Mouse (Mus musculus) embryonic facial prominence, embryonic 11.5 days (tissue): ENCODE measurements around the gene Akip1. TPM values are rescaled to one million over a fixed set of nuclear protein-coding genes. Genes with fewer than 3 reads are reported as not detected.

Source experiments
- ATAC-seq: fragments of 200-750 bp; cut with Nextera tagmentation; replicated peaks from 2 replicates; pipeline ENCODE4 v1.8.0; 2017; ENCODE audit warnings: low read depth; ENCODE audit not compliant: insufficient number of reproducible peaks, low FRiP score, low TSS enrichment
- DNase-seq: peaks from one replicate; pipeline ENCODE4 v3.0.0-alpha.2; 2015; ENCODE audit warnings: low spot score
- H3K27ac ChIP-seq: fragments of 300-500 bp; sonication (generic); replicated peaks from 2 replicates; pipeline ENCODE4 v1.5.1; 2014; ENCODE audit warnings: mild to moderate bottlenecking, low read depth, low read length, control low read depth
- H3K27me3 ChIP-seq: fragments of 300-500 bp; sonication (generic); 2 replicates; pipeline ENCODE4 v1.6.1; 2014; ENCODE audit warnings: mild to moderate bottlenecking, low read length, moderate library complexity, mixed read lengths; ENCODE audit not compliant: control insufficient read depth, insufficient read depth
- H3K36me3 ChIP-seq: fragments of 300-500 bp; sonication (generic); replicated peaks from 2 replicates; pipeline ENCODE4 v1.6.1; 2014; ENCODE audit warnings: low read depth, mild to moderate bottlenecking, low read length, moderate library complexity, mixed read lengths; ENCODE audit not compliant: control insufficient read depth, insufficient read depth
- H3K4me1 ChIP-seq: fragments of 300-500 bp; sonication (generic); 2 replicates; pipeline ENCODE4 v1.6.1; 2014; ENCODE audit warnings: low read length, mixed read lengths; ENCODE audit not compliant: control insufficient read depth, insufficient read depth
- H3K4me2 ChIP-seq: fragments of 300-500 bp; sonication (generic); 2 replicates; pipeline ENCODE4 v1.6.1; 2014; ENCODE audit warnings: low read depth, mild to moderate bottlenecking, control low read depth, low read length, moderate library complexity
- H3K4me3 ChIP-seq: fragments of 300-500 bp; sonication (generic); 2 replicates; pipeline ENCODE4 v1.5.1; 2014; ENCODE audit warnings: low read depth, low read length, control low read depth
- H3K9ac ChIP-seq: fragments of 300-500 bp; sonication (generic); replicated peaks from 2 replicates; pipeline ENCODE4 v1.6.1; 2014; ENCODE audit warnings: mild to moderate bottlenecking, control low read depth, low read length
- H3K9me3 ChIP-seq: fragments of 300-500 bp; sonication (generic); replicated peaks from 2 replicates; pipeline ENCODE4 v1.6.1; 2016; ENCODE audit warnings: mild to moderate bottlenecking, low read length, inconsistent platforms, mixed read lengths; ENCODE audit not compliant: control insufficient read depth
- WGBS: fragments of 180-500 bp; shearing (Covaris S2); extraction: QIAGEN DNeasy Blood & Tissue Kit; methylation state at CpG from one replicate; pipeline ENCODE4 v1.1.7; 2014; 5-methylcytosine and 5-hydroxymethylcytosine counted together
- polyA plus RNA-seq: library from polyadenylated mRNA; unstranded; fragments of >200 nt; fragmentation: Nextera tagmentation; extraction: Ambion mirVana; gene quantifications from 2 replicates; pipeline ENCODE4 v1.2.1, GENCODE M21; 2014

Akip1 gene
- polyA plus RNA-seq: 24.1 and 25.1 TPM in 2 replicates

DNA sequence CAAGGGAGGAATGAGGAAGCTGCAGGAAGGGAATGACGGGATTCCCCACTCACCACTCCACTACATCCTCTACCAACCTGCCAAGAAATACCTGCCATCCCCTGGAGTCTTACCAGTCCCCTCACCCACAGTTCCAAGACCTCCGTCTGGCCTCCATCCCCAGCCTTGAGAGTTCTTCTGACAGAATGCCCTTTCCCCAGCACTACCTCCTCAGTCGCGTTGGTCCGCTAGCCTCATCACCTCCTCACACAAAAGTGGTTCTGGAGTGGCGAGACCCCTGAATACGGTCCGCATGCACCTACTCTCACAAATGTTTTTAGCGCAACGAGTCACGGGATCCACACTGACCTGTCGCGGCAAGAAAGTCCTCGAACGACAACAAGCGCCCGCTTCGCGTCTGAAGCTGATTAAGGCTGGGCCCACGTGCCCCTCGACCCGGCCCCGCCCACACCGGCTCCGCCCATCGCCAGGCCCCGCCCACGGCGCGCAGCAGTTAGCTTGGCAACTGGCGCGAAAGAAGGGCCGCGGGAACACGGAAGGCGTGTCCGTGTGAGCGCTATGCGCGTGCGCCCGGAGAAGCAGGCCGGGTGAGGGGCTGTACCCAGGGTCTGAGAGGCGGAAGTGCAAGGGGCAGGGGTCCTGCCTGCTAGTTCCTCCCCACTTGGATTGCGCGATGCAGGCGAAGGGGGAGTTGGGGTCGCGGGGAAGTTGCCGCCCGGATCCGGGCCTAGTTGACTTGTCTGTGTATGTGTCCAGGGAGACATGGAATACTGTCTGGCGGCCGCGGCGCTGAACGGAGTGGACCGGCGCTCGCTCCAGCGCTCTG is at the start of gene Akip1, which contains the start of gene St5:
Akip1 (plus strand) TSS at position 501 of the 826 bp plus-strand sequence.
St5 (minus strand) TSS at position 416 of the 826 bp plus-strand sequence.
- H3K4me3 ChIP-seq: peak within 1 kb of the TSS; percentile 67
- peak within 1 kb of the TSS; percentile 78 for H3K9ac ChIP-seq
- under 1% methylated on average over 60 of the region's 61 CpGs for WGBS
- H3K27ac ChIP-seq: peak within 1 kb of the TSS; percentile 52; the same call in 1 of the 2 replicates
- ATAC-seq: peak; percentile 98
- DNase-seq: peak; percentile 97
- H3K36me3 ChIP-seq: no peaks in the 10 kb centered on the region
- no peaks in the 10 kb centered on the region for H3K27me3 ChIP-seq
- no peaks in the 10 kb centered on the region for H3K4me1 ChIP-seq
- no peaks in the 10 kb centered on the region for H3K9me3 ChIP-seq
- peak within 1 kb of the TSS; percentile 73 for H3K4me2 ChIP-seq

DNA sequence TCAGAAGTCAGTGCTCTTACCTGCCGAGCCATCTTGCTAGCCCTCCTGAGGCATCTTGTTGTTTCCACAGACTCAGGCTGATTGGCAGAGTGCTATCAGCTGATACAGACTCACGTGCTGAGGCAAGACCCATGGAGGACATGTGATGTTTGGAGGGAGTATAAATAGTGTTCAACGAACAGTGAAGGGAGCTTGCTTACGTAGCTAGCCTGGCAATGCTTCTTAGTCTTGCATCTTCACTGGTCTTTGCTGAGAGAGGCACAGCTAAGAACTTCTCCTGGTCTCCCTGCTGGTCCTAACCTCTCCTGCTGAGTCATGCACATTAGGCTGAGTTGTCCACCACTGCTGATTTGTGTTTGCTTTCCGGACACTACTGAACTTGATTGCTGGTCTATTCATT is 48.6 kb upstream of the Akip1 start:
- no peaks in the 10 kb centered on the region for H3K4me1 ChIP-seq
- 84% methylated on average over 5 of the region's 5 CpGs for WGBS
- H3K9me3 ChIP-seq: no peaks in the 10 kb centered on the region
- H3K9ac ChIP-seq: no peak overlapping the region
- H3K27ac ChIP-seq: no peak overlapping the region
- H3K36me3 ChIP-seq: no peaks in the 10 kb centered on the region
- ATAC-seq (no peak), DNase-seq (no peak)
- H3K4me3 ChIP-seq: no peak overlapping the region
- H3K27me3 ChIP-seq: no peaks in the 10 kb centered on the region
- H3K4me2 ChIP-seq: no peak overlapping the region

DNA sequence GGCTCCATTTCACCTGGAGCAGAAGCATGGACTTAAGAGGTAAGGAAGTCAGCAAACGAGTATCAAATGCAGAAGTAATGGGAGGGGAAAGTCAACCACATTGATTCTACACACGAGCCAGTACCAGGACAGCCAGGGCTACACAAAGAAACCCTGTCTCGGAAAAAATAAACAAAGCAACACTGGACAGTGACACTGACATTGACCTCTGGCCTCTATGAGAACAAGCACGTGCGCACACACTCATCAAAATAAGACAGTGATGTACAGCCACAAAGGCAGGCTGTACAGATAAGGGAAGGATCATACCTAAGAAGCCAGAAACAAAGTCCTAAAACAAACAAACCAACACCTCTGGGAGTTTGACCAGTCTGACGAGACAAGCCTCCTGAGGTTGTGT is 45.6 kb upstream of the Akip1 start:
- Histone ChIP-seq H3K27ac (no peak overlapping the region), H3K36me3 (no peaks in the 10 kb centered on the region), H3K9me3 (no peaks in the 10 kb centered on the region), H3K4me1 (no peaks in the 10 kb centered on the region), H3K4me2 (no peak overlapping the region), H3K9ac (no peak overlapping the region), H3K27me3 (no peaks in the 10 kb centered on the region), H3K4me3 (no peak overlapping the region)
- DNase-seq: no peak
- WGBS: 36% methylated on average over 6 of the region's 6 CpGs
- no peak for ATAC-seq

DNA sequence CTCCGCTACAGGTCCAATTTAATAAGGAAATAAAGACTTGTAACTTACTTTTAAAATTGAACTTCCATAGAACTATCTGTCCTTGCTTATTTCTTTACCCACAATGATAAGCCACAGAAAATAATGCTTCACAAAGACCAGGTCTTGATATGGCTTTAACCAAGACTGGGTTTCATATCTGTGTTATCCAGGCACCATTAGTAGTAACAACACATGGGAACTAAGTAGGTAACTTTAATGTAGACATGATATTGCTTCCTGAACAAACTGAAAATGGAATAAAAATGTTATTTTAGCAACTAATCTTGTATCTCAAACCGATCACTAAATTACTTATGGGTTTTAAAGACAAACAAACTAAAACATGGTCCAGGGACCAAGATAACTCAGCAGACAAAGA is 44.2 kb upstream of the Akip1 start:
- H3K4me2 ChIP-seq: no peak overlapping the region
- H3K4me1 ChIP-seq: no peaks in the 10 kb centered on the region
- no peaks in the 10 kb centered on the region for H3K27me3 ChIP-seq
- no peak overlapping the region for H3K9ac ChIP-seq
- H3K4me3 ChIP-seq: no peak overlapping the region
- ATAC-seq (no peak), DNase-seq (no peak)
- 92% methylated on average over 2 of the region's 2 CpGs for WGBS
- H3K9me3 ChIP-seq: no peaks in the 10 kb centered on the region
- no peak overlapping the region for H3K27ac ChIP-seq
- H3K36me3 ChIP-seq: no peaks in the 10 kb centered on the region

DNA sequence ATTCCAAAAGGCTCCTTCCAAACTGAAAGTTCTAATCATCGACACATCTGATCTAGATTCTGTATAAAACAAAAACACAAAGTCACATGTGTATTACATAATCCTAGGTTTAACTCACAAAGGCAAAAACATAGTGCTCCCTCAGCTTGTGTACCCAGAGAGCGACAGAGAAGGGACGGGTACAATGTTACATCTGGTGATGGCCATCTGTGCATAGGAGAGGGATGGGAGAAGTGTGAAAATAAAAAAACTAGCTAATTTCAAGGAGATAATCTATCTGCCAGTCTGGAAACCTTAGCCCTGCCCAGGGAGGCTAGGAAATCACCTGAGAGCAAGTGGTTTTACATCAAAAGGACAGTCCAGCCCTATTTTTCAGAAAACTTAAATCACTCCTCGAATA is 40.9 kb upstream of the Akip1 start:
- H3K27ac ChIP-seq: no peak overlapping the region

DNA sequence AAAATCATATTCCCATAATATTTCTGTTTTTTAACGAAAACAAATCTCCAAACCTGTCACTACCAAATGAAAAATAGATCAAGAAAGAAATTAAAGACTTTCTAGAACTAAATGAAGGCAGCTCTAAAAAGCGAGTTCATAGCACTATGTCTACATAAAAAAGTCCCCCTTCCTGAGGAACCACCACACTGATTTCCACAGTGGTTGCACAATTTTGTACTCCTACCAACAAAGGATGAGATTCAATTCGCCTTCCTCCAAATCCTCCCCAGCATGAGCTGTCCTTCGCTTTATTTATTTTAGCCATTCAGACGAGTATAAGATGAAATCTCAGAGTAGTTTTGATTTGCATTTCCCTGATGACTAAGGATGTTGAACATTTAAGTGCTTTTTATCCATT is 36.8 kb upstream of the Akip1 start:
- H3K27me3 ChIP-seq: no peaks in the 10 kb centered on the region
- 80% methylated on average over 5 of the region's 5 CpGs for WGBS
- no peak overlapping the region for H3K9ac ChIP-seq
- DNase-seq (no peak), ATAC-seq (no peak)
- H3K4me2 ChIP-seq: no peak overlapping the region
- H3K9me3 ChIP-seq: no peaks in the 10 kb centered on the region
- H3K4me3 ChIP-seq: no peak overlapping the region
- H3K36me3 ChIP-seq: no peaks in the 10 kb centered on the region
- no peaks in the 10 kb centered on the region; the same call in 1 of the 2 replicates for H3K4me1 ChIP-seq
- no peak overlapping the region for H3K27ac ChIP-seq

More for the DNA sequence above, 40.9 kb upstream of the Akip1 start:
- ATAC-seq (no peak), DNase-seq (no peak)
- no peak overlapping the region for H3K4me3 ChIP-seq
- H3K36me3 ChIP-seq: no peaks in the 10 kb centered on the region
- H3K27me3 ChIP-seq: no peaks in the 10 kb centered on the region
- no peaks in the 10 kb centered on the region for H3K4me1 ChIP-seq
- WGBS: 73% methylated on average over 4 of the region's 4 CpGs
- H3K9ac ChIP-seq: no peak overlapping the region
- no peaks in the 10 kb centered on the region for H3K9me3 ChIP-seq
- H3K4me2 ChIP-seq: no peak overlapping the region

DNA sequence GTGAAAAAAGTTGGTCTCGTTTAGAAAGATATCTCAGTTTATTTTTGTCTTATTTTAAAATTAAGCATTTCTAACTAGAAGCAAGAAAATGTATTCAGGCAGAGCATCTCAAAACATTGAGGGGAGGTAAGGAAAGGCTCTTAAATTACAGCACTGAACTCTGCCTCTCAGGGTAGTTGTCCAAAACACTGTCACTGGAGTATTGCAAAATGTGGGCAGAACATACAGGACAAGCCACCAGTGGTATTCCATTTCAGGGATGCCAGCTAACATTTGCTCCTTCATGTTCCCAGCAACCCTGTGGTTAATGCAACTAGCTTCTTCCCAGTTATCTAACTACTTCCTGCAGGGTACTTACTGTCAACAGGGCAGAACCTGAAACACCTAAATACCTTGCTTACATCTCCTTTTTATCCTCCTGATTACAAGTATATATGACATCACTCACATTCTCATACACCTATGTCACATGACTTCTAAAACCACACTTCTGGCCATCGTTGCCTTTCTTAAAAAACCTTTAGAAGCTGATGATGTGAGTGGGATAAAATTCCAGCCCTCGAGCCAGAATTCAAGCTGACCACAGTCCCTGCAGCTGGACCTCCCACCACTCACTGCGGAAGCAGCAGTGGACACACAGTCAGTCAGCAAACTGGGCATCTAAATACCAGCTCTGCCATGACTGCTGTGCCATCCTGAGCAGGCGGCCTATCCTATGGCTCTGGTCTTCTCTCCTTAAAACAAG is 33.9 kb upstream of the Akip1 start:
- Histone ChIP-seq H3K27ac (no peak overlapping the region), H3K4me2 (no peak overlapping the region), H3K4me1 (no peaks in the 10 kb centered on the region; the same call in 1 of the 2 replicates), H3K4me3 (no peak overlapping the region), H3K27me3 (no peaks in the 10 kb centered on the region), H3K9ac (no peak overlapping the region), H3K36me3 (no peaks in the 10 kb centered on the region), H3K9me3 (no peaks in the 10 kb centered on the region)
- 71% methylated on average over 5 of the region's 5 CpGs for WGBS
- ATAC-seq: no peak
- no peak for DNase-seq
